Mouse (Mus musculus) forebrain, embryonic 14.5 days (tissue): Measurements from ENCODE around the gene Hfm1. TPM values are rescaled to one million over a fixed set of nuclear protein-coding genes. Genes with fewer than 3 reads are reported as not detected.
A peak's percentile ranks its signal among the peaks of the same experiment; 100 is the strongest.

Experiments
- ATAC-seq: fragments of 200-750 bp; cut with Nextera tagmentation; 2 replicates; pipeline ENCODE4 v1.8.0; 2017; ENCODE audit warnings: mild to moderate bottlenecking, moderate library complexity
- DNase-seq: peaks from one replicate; pipeline ENCODE4 v3.0.0-alpha.2; 2015; ENCODE audit warnings: low spot score
- H3K27ac ChIP-seq: fragments of 300-500 bp; sonication (generic); 2 replicates; pipeline ENCODE4 v1.5.1; 2014; ENCODE audit warnings: low read depth, mild to moderate bottlenecking, control low read depth, low read length, moderate library complexity
- H3K27me3 ChIP-seq: fragments of 300-500 bp; sonication (generic); replicated peaks from 2 replicates; pipeline ENCODE4 v1.6.1; 2014; ENCODE audit warnings: low read length, control low read depth, mixed read lengths; ENCODE audit not compliant: control insufficient read depth, insufficient read depth
- H3K36me3 ChIP-seq: fragments of 300-500 bp; sonication (generic); 2 replicates; pipeline ENCODE4 v1.6.1; 2014; ENCODE audit warnings: low read length, control low read depth; ENCODE audit not compliant: control insufficient read depth, insufficient read depth
- H3K4me1 ChIP-seq: fragments of 300-500 bp; sonication (generic); 2 replicates; pipeline ENCODE4 v1.6.1; 2014; ENCODE audit warnings: antibody characterized with exemption, low read length, control low read depth; ENCODE audit not compliant: control insufficient read depth, insufficient read depth
- H3K4me2 ChIP-seq: fragments of 300-500 bp; sonication (generic); 2 replicates; pipeline ENCODE4 v1.6.1; 2014; ENCODE audit warnings: mild to moderate bottlenecking, control low read depth, low read length
- H3K4me3 ChIP-seq: fragments of 300-500 bp; sonication (generic); 2 replicates; pipeline ENCODE4 v1.5.1; 2014; ENCODE audit warnings: low read depth, low read length, control low read depth
- H3K9ac ChIP-seq: fragments of 300-500 bp; sonication (generic); 2 replicates; pipeline ENCODE4 v1.6.1; 2014; ENCODE audit warnings: mild to moderate bottlenecking, low read length, control low read depth, moderate library complexity
- H3K9me3 ChIP-seq: fragments of 300-500 bp; sonication (generic); replicated peaks from 2 replicates; pipeline ENCODE4 v1.6.1; 2016; ENCODE audit warnings: low read length, control low read depth, mixed read lengths; ENCODE audit not compliant: control insufficient read depth
- WGBS: fragments of 180-500 bp; shearing (Covaris S2); extraction: QIAGEN DNeasy Blood & Tissue Kit; methylation state at CpG from one replicate; pipeline ENCODE4 v1.1.7; 2014; 5-methylcytosine and 5-hydroxymethylcytosine counted together
- polyA plus RNA-seq: library from polyadenylated mRNA; unstranded; fragments of >200 nt; fragmentation: Nextera tagmentation; extraction: Ambion mirVana; gene quantifications from 2 replicates; pipeline ENCODE4 v1.2.1, GENCODE M21; 2014

Hfm1 gene
- polyA plus RNA-seq, 1 experiment from 2014 or later = 4.2 TPM

DNA sequence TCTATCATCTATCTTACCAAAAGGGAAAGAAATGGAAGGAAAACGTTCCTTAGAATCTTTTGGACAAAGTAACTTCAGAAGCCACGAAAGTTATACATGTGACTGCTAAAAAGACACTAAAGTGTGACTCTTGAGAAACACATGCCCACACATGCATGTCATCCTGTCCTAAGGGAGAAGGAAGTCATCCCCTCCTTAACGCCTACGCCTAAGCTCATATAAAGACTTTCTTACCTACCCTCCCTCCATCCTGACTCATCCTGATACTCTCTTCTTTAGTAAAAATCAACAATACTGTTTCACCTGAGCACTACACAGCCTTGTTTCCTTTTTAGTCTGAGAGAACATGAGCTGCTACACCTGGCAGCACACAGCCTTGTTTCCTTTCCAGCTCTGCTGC is 40.6 kb downstream of the Hfm1 start:
- no peak overlapping the region for H3K4me2 ChIP-seq
- ATAC-seq (no peak), DNase-seq (no peak)
- no peaks in the 10 kb centered on the region for H3K9me3 ChIP-seq
- H3K27ac ChIP-seq = no peak overlapping the region
- H3K9ac ChIP-seq = no peak overlapping the region
- H3K4me1 ChIP-seq = no peaks in the 10 kb centered on the region
- H3K27me3 ChIP-seq = no peaks in the 10 kb centered on the region
- no peak overlapping the region for H3K4me3 ChIP-seq
- WGBS = 91% methylated on average over 4 of the region's 4 CpGs
- no peaks in the 10 kb centered on the region for H3K36me3 ChIP-seq

DNA sequence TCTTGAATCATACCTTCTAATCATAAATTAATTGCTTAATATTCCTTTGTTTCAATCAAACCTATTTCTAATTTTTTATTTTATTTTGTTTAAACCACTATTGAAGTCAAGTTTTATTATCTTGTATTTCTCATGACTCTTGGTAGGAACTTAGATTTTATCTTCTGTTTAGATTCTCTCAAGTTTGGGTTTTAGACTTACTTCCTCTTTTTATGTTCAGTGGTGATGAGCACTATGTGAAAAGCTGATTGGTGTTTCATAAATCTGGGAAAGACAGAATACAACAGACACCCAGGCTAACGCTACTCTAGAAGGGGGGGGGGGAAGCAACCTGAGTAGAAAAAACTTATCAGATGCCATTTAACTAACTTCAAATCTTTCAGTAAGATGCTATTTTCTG is 49.7 kb downstream of the Hfm1 start:
- Histone ChIP-seq H3K9ac (no peak overlapping the region), H3K9me3 (no peaks in the 10 kb centered on the region), H3K36me3 (no peaks in the 10 kb centered on the region), H3K4me1 (no peaks in the 10 kb centered on the region), H3K4me2 (no peak overlapping the region), H3K4me3 (no peak overlapping the region), H3K27me3 (no peaks in the 10 kb centered on the region), H3K27ac (no peak overlapping the region)
- DNase-seq (no peak), ATAC-seq (no peak)
- WGBS = 87% methylated on average over 1 of the region's 1 CpGs

DNA sequence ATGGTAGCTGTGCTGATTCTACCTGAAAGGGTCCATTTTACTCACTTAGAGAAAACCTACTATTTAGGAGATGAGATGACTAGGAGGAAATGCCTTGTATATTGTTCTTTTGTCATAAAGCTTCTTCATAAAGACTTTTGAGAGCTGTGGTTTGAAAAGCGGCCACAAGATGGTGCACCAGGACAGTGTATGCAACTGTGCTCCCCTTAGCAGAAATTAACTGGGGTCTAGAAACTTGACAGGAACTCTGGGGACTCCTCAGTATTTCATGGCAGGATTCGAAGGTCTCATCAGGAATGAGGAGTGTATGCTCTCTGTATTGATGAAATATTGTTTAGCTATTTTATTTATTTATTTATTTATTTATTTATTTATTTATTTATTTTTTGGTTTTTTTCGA is 65.7 kb downstream of the Hfm1 start:
- peak; percentile 86 for DNase-seq
- WGBS = 33% methylated on average over 3 of the region's 3 CpGs
- peak; percentile 46; the same call in 1 of the 2 replicates for ATAC-seq

DNA sequence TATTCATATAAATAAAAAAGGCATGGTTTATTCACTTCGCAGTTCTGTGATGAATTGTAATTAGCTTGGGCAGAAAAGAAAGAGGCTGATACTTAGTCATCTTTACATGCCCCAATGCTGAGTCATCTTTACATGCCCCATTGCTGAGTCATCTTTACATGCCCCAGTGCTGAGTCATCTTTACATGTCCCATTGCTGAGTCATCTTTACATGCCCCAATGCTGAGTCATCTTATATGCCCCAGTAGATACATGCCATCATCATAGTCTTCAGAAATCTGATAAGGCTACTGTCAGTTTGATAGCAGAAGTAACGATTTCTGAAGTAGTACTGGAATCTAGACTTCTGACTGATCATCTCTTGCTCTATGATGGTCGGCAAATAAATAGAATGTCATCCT is 72.8 kb downstream of the Hfm1 start:
- H3K4me2 ChIP-seq = no peak overlapping the region
- WGBS = 92% methylated on average over 3 of the region's 3 CpGs
- ATAC-seq = no peak
- no peak for DNase-seq
- H3K27me3 ChIP-seq = no peaks in the 10 kb centered on the region
- no peaks in the 10 kb centered on the region for H3K4me1 ChIP-seq
- H3K9ac ChIP-seq = no peak overlapping the region
- no peaks in the 10 kb centered on the region for H3K9me3 ChIP-seq
- H3K27ac ChIP-seq = no peak overlapping the region
- H3K36me3 ChIP-seq = no peaks in the 10 kb centered on the region
- no peak overlapping the region for H3K4me3 ChIP-seq

More for the DNA sequence above, 65.7 kb downstream of the Hfm1 start:
- no peaks in the 10 kb centered on the region for H3K36me3 ChIP-seq
- H3K9ac ChIP-seq = no peak overlapping the region
- H3K27me3 ChIP-seq = no peaks in the 10 kb centered on the region
- H3K9me3 ChIP-seq = no peaks in the 10 kb centered on the region
- no peak overlapping the region for H3K4me3 ChIP-seq
- H3K27ac ChIP-seq = no peak overlapping the region
- H3K4me1 ChIP-seq = no peaks in the 10 kb centered on the region
- H3K4me2 ChIP-seq = no peak overlapping the region

DNA sequence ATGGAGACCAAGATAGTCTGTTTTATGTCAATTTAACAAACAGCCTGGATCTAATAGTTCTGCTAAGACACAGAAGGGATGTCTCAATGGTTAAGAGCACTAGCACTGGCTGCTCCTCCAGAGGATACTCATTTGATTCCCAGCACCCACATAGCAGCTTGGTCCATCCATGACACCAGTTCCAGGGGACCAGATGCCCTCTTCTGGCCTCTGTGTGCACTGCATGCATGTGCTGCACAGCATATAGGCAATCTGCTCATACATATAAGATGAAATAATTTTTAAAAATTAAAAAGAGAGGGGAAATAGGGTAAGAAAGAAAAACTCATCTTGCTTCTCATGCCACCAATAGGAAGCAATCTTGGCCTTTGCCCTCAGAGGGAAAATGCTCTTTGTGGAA is 79.1 kb downstream of the Hfm1 start:
- Histone ChIP-seq H3K9ac (no peak overlapping the region), H3K4me3 (no peak overlapping the region), H3K4me1 (no peaks in the 10 kb centered on the region), H3K4me2 (no peak overlapping the region), H3K9me3 (no peaks in the 10 kb centered on the region), H3K27me3 (no peaks in the 10 kb centered on the region), H3K27ac (no peak overlapping the region), H3K36me3 (no peaks in the 10 kb centered on the region)
- ATAC-seq (no peak), DNase-seq (no peak)

DNA sequence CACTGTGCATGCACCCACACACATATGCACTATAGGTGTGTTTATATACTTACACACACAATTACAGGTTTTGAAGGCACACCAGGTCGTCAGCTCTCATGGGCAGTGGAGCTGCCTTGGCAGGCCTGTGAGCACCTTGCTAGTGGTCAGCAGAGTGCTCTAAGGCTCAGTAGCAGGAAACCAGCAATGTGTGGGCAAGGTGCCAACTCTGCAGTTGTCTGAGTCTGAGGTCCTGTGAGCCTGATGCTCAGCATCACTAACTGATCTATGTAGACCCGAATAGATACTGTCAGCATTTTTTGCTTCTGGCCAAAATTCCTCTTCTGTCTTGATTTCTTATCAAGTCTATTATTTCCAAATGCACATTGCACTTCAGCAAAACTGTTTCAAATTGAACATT is 82.2 kb downstream of the Hfm1 start:
- no peak overlapping the region for H3K9ac ChIP-seq
- no peaks in the 10 kb centered on the region for H3K9me3 ChIP-seq
- H3K36me3 ChIP-seq = no peaks in the 10 kb centered on the region
- H3K4me1 ChIP-seq = no peaks in the 10 kb centered on the region
- no peak overlapping the region for H3K4me3 ChIP-seq
- H3K27ac ChIP-seq = no peak overlapping the region
- H3K4me2 ChIP-seq = no peak overlapping the region
- H3K27me3 ChIP-seq = no peaks in the 10 kb centered on the region
- no peak for ATAC-seq
- DNase-seq = peak; percentile 7
- 73% methylated on average over 2 of the region's 2 CpGs for WGBS

DNA sequence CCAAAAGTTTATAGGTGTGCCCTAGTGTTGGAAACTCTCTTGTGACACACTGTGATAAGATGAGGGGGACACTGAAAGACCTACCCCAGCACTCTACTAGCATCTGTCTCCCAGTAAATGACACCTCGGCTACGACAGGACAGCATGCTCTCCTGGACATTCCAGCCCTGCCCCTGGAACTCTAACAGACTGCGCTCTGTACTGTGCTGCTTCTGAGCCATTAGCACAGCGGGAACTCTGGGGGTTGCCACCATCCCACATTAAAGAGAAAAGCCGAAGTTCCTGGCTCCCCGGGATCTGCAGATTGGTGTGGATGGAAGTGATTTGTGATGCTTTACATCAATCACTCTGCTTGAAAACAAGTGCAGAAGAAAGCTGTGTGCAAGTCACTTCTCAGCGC is 93.1 kb downstream of the Hfm1 start:
- no peaks in the 10 kb centered on the region for H3K9me3 ChIP-seq
- no peak overlapping the region for H3K4me3 ChIP-seq
- H3K36me3 ChIP-seq = no peaks in the 10 kb centered on the region
- DNase-seq (no peak), ATAC-seq (no peak)
- H3K27me3 ChIP-seq = no peaks in the 10 kb centered on the region
- H3K27ac ChIP-seq = no peak overlapping the region
- 26% methylated on average over 7 of the region's 7 CpGs for WGBS
- no peak overlapping the region for H3K4me2 ChIP-seq
- H3K4me1 ChIP-seq = no peaks in the 10 kb centered on the region
- no peak overlapping the region for H3K9ac ChIP-seq

DNA sequence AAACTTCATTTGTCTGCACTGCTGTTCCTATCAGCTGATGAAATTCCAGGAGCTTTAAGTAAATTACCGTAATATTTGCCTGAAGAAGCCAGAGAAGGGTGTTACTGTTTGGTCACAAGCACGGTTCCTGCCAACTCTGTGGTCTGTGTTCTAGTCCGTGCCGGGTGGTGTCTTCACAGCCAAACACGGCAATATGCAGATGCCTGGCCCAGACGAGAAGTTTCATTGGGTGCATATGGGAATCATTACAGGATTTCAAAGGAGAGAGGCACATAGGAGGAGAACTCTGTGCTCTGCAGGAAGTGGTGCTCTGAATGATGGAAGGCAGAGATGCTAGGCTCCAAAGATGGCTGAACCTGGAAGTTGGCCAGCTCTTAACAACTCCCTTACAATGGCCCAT is 94.7 kb downstream of the Hfm1 start:
- ATAC-seq (no peak), DNase-seq (no peak)
- Histone ChIP-seq H3K4me1 (no peaks in the 10 kb centered on the region), H3K4me2 (no peak overlapping the region), H3K9ac (no peak overlapping the region), H3K4me3 (no peak overlapping the region), H3K9me3 (no peaks in the 10 kb centered on the region), H3K36me3 (no peaks in the 10 kb centered on the region), H3K27ac (no peak overlapping the region), H3K27me3 (no peaks in the 10 kb centered on the region)
- 86% methylated on average over 6 of the region's 6 CpGs for WGBS

DNA sequence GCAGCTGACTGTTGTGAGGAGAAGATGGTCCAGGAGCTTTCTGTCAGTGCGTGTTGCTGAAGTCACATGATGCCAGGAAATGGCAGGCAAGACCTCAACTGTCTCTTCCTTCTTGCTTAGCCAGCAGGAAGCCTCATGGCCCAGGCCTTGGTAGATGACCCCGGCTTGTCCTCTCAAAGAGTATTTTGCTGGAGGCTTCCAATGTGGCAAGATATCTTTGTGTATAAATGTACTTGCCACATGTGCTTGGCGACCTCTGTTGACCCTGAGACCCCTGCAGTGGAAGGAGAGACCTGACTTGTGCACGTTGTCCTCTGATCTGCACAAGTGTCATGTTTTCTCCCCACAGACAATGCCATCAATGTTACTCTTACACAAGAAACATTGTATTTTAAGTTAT is 95.3 kb downstream of the Hfm1 start:
- no peak for DNase-seq
- H3K27me3 ChIP-seq = no peaks in the 10 kb centered on the region
- no peaks in the 10 kb centered on the region for H3K4me1 ChIP-seq
- no peak for ATAC-seq
- no peak overlapping the region for H3K9ac ChIP-seq
- no peak overlapping the region for H3K4me3 ChIP-seq
- no peaks in the 10 kb centered on the region for H3K36me3 ChIP-seq
- H3K4me2 ChIP-seq = no peak overlapping the region
- H3K9me3 ChIP-seq = no peaks in the 10 kb centered on the region
- WGBS = 93% methylated on average over 4 of the region's 4 CpGs
- H3K27ac ChIP-seq = no peak overlapping the region

DNA sequence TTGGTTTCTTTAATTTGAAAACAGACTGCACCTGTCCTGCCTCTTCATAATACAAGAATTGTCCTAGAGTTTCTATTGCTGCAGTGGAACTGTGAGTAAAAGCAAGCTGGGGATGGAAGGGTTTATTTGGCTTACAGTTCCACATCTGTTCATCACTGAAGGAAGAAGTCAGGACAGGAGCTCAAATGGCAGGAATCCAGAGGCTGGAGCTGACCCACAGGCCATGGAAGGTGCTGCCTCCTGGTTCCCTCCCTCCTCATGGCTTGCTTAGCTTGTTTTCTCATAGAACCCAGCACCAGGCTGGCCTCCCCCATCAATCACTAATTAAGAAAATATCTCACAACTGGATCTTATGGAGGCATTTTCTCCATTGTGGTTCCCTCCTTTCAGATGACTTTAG is 99.4 kb downstream of the Hfm1 start:
- Histone ChIP-seq H3K9me3 (no peaks in the 10 kb centered on the region), H3K9ac (no peak overlapping the region), H3K4me1 (no peaks in the 10 kb centered on the region), H3K27me3 (no peaks in the 10 kb centered on the region), H3K4me2 (no peak overlapping the region), H3K27ac (no peak overlapping the region), H3K4me3 (no peak overlapping the region), H3K36me3 (no peaks in the 10 kb centered on the region)
- ATAC-seq (no peak), DNase-seq (no peak)
